Mouse (Mus musculus) mammary gland, adult 2 months (tissue): ENCODE data around the gene Dock6. TPM values are rescaled to one million over a fixed set of nuclear protein-coding genes. Genes with fewer than 3 reads are reported as not detected.

Source experiments
- polyA plus RNA-seq: library from polyadenylated mRNA; depleted of rRNA; stranded (reverse); fragments of >200 nt; gene quantifications from 2 replicates; pipeline ENCODE4 v1.2.3, GENCODE M21; 2012; ENCODE audit warnings: low replicate concordance; rRNA removed

The Dock6 gene
- polyA plus RNA-seq = 77.8 and 82.0 TPM in 2 replicates

GRCm38 (mm10) chr9:21852128-21853091, at the start of gene Dock6:
Gene Dock6, minus strand, starts transcription at chr9:21852635.

GRCm38 (mm10) chr9:21835258-21835912, 17.1 kb downstream of the Dock6 start, which contains the start of gene Angptl8:
Gene Angptl8, plus strand, starts transcription at chr9:21835510.

DNA sequence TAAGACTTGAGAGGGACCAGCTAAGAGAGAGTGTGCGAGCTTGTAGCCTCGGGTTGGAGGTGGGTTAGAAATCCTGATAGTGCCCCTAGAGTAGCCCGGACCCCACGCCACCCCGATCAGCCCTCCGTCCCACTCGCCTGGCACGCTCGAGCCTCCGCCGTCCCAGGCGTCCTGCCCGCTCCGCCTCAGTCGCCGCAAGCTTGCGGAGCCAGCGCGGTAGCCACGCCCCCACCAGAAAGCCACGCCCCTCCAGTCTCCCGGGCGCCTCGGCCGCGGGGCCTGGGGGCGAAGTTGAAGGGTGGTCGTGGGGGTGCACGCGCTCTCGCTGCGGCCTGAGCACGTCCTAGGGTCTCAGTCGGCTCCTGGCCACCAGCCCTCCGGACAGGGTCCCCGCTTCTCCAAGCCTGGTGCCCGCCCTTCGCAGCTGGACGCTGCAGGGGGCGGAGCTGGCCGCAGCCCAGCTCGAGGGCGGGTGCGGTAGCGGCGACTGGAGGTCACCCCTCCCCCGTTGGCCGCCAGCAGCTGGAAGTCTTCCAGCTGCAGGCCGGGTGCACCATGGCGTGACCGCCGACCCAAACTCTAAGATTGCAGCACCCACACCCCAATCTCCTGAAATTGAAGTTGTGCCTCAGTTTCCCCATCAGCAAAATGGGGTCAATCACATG, 54.0 kb downstream of the Dock6 start, which contains the start of gene Kank2:
Kank2 (minus strand) TSS at position 400 of the 665 bp plus-strand sequence.

DNA sequence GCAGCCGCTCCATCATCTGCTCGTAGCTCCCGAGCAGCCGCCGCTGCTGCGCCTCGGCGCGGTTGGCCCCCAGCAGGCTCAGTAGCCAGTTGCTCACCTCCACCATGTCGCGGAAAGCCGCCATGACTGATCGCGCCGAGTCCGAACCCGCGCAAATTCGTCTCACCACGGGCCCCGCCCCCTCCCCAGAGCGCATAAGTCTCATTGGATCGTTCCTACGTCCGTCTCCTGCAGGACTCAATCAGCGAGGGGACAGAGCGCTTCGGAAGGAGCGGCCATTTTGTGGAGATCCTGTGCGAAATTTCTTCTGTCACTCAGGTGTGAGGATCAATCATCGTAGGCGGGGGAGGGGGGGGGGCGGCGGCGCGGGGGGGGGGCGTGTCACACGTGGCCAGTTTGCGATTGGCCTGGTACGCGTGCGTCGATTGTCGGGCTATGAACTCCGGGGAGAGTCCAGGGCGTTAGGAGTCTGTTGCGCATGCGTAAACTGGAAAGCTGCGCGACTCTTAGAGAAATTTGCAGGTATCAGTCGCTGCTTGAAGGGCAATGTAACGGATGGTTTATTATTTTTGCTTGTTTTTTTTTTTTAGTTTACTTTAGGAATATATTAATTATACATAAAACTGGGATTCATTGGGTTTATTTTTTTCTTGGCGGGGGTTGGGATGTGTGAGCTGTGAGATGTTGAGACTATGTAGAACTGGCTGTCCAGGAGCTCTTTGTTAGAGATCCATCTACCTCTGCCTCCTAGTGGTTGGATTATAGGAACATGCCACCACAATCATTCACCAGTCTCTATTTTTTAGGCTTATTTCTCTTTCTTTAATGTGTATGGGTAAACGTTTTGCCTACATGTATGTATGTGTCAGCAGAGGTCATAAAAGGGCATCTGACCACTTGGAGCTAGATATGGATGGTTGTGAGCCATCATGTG, 92.0 kb downstream of the Dock6 start, which contains the start of gene Spc24:
Spc24 (minus strand) TSS at position 149 of the 934 bp plus-strand sequence.

Other genes with a start within 250 kb of the Dock6 start
- 31.1 and 50.5 TPM in 2 replicates for gene Smarca4, start 236.5 kb downstream of the Dock6 start, polyA plus RNA-seq
- 45.5 and 51.9 TPM in 2 replicates for gene Ldlr, start 129.2 kb downstream of the Dock6 start, polyA plus RNA-seq
- gene Spc24, start 92.3 kb downstream of the Dock6 start, polyA plus RNA-seq = 1.5 and 2.2 TPM in 2 replicates
- gene Kank2, start 53.9 kb downstream of the Dock6 start, polyA plus RNA-seq = 46.1 and 74.2 TPM in 2 replicates
- 133 and 228 TPM in 2 replicates for gene Angptl8, start 17.1 kb downstream of the Dock6 start, polyA plus RNA-seq
- 114 and 133 TPM in 2 replicates for gene Rab3d, start 65.6 kb upstream of the Dock6 start, polyA plus RNA-seq
- gene Ccdc159, start 74.8 kb upstream of the Dock6 start, polyA plus RNA-seq = 5.7 and 9.4 TPM in 2 replicates
- gene Tmem205, start 74.9 kb upstream of the Dock6 start, polyA plus RNA-seq = 229 and 258 TPM in 2 replicates
- gene Plppr2, start 84.4 kb upstream of the Dock6 start, polyA plus RNA-seq = 15.2 and 35.3 TPM in 2 replicates
- gene Swsap1, start 103.1 kb upstream of the Dock6 start, polyA plus RNA-seq = 5.3 and 10.7 TPM in 2 replicates
- 14.0 and 19.5 TPM in 2 replicates for gene Epor, start 110.9 kb upstream of the Dock6 start, polyA plus RNA-seq
- gene Rgl3, start 136.8 kb upstream of the Dock6 start, polyA plus RNA-seq = 25.8 and 37.5 TPM in 2 replicates
- 0.20 TPM in 1 of 2 replicates, not detected in the other for gene Ccdc151, start 150.0 kb upstream of the Dock6 start, polyA plus RNA-seq
- gene Prkcsh, start 150.2 kb upstream of the Dock6 start, polyA plus RNA-seq = 63.2 and 64.1 TPM in 2 replicates
- 0.12 and 0.13 TPM in 2 replicates for gene Elavl3, start 199.4 kb upstream of the Dock6 start, polyA plus RNA-seq
- gene Gm49318, start 218.6 kb upstream of the Dock6 start, polyA plus RNA-seq = not detected in 2 replicates
- 16.2 and 26.2 TPM in 2 replicates for gene Zfp653, start 218.7 kb upstream of the Dock6 start, polyA plus RNA-seq
- 50.9 and 75.0 TPM in 2 replicates for gene Ecsit, start 232.8 kb upstream of the Dock6 start, polyA plus RNA-seq
- gene Cnn1, start 246.6 kb upstream of the Dock6 start, polyA plus RNA-seq = 52.5 and 58.1 TPM in 2 replicates